Mouse (Mus musculus): Measurements from ENCODE around the gene Dab1.

Dab1 gene

DNA sequence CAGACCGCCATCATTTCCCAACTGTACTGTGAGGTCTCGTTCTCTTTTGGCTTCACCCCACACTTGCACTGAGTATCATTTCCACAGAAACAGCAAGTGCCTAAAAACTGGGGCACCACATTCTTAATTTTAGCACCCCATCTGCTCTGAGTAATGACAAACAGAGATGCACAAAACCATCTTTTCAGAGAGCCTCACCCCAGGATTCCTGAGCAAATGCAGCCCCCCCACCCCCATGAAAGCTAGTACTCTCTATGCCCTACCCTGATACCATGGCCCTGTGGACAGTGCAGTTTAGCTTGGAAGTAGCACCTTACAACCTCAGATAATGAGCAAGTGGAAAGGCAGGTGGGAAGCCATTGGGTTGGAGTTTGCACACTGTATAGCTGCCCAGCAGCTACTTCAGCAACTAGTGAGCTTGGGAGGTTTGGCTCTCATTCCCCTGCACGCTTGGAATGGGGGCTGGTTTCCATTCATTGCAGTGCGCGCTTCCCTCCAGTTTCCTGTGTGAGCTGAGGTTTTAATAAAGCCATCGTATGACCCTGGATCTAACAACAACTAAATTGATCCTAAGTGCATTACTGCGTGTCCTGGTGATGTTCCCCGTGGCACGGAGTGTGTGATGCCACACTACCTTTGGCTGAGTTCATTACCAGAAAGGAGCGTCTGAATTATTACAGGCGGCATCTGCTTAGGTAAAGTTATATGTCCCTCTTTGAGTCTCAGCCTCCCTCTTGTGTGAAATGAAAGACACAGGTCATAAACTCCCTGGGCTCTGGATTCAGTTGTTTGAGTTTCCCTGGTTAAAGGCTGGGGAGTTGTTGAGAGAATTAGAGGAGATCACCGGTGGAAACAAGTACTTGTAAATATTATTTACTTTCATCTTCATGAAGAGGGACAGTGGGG is 842.2 kb downstream of the Dab1 start:
- DNase-seq, result peak; percentile 31 to 54

DNA sequence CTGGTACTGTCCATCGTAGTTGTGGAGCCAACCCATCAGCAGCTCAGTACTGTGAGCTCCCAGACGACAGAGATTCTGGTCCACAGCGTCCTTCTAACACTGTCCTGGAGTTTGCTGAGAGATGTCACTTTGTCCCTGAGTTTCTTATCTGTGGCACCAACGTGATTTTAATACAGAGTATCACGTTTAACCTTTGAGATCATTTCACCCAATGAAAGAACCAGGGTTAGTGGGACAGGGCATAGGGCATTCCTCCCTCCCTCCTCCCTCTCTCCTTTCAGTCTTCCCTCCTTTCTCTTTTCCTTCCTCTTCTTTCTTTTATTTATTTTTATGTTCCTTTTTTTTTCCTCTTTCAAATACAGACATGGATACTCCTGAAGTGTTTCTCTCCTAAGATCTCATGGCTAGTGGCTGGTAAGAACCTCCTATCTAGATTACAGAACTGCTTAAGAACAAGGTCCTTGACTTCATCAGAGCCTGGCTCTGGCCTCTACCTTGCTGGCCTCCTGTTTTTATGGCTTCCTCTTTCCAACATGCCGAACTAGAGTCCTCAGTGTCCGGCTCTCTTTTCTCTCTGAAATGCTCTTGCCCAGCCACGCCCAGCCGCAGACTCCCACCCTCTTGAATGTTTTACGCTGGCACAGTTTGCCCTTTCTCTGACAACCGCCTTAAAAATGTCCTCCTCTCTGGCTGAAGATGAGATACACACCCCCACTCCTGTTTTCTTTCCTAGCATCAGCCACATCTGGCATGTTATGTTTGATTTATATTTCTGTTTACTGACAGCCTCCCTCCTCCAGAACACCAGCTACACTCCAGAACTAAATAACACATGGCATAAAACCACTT is 844.0 kb downstream of the Dab1 start:
- no peak for DNase-seq

DNA sequence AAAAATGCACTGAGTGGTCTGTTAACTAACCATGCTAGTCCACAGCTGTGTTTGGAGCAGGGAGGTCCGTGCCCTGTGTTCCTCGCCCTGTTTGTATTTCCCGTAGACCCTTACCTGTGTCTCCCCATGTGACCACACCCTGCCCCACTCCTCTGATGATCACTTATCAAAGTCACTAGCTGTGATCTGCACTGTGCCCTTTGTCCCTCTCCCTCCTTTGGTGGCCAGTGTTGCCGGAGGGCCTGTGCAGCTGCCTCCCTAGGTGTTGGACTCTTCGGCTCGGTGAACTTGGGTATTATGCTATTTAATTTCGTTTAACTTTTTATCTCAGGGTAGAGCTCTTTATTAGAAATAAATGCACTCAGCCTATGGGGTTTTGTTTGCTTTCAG is 844.6 kb downstream of the Dab1 start:
- no peak for DNase-seq

DNA sequence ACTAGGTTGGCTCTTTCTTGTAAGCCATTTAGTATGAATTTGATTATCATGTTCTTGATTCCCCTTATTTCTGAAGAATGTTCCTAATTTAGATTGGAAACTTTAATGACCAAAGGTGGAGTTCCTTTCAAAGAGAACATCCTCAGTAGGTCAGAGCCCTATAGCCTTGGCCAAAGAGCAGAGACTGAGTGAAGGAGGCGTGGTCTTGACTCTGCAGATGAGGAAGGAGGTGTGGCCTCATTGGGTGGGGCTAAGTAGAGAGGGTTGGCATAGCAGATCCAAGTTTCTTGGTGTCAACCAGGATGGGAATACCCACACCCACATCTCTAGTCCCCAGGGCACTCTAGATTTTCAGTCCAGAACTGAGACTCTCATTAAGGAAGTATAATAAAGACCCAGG is 846.4 kb downstream of the Dab1 start:
- DNase-seq, result no peak

DNA sequence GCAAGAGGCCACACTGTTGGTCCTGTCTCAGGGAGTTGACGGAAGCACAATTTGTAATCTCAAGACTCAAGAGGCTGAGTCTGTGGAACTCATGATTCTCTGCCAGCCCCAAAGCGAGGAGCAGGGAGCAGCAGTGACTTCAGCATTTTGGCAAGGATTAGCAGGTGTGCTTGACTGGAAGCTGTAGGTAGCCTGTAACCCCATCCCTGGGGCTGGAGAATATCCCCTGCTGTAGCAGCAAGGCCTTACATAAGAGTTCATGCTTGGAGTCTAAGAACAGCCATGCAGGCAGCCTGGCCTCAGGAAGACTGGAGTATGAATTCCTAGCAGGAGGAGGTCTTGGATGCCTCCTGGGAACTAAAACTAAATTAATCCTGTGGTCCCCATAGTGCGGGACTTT is 849.5 kb downstream of the Dab1 start:
- peak; percentile 57 to 63 for DNase-seq

DNA sequence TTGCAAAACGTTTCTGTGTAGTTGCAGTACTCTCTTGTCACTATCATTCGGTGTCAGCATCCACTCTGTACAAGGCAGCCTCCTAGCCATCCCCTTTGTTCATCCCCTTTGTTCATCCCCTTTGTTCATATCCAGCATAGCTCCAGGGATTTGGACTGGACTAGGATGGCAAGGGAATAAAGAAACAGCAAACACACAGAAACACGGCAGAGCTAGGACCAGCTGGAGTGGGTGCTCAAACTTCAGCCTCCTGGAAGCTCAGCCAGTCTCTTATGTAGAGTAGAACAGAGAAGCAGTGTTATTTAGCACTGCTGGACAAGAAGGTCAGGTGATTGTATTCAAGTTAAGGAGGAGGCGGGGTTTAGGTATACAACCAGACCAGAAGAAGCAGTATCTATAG is 853.8 kb downstream of the Dab1 start:
- no peak for DNase-seq

DNA sequence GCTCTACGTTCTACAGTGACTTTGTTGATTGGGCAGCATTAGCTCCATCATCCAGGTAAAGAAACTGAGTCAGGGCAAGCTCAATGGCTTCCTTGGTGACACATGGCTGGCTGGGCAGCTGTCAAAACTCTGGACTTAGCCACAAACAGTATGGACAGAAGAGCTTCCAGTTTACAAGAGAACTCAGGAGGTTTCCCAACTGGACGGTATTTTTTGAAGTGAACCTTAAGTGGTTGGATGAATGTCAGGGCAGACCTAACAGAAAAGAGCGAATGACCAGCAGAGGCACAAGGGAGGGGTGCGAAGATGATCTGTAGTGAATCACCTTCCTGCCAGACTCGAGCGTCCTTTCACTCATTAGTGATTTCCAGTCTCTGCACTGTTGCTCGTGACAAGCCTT is 857.7 kb downstream of the Dab1 start:
- no peak for DNase-seq

DNA sequence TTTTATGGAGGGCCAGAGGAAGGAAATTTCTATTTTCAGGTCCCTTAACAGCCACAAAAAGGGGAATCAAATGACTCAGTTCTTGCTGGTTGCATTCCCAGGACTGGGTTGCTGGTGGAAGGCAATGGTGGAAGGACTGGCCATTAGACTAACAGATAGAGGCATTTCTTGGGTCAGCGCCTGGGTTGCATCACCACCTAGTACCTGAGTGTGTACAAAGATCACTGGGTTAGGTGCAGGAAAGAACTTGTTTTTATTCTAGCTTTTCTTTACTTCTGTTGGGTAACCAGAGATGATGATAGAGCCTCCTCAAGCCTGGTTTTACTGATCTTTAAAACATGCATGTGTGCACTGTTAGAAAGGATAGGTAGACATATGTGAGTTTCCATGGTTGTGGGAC is 864.8 kb downstream of the Dab1 start:
- no peak for DNase-seq

DNA sequence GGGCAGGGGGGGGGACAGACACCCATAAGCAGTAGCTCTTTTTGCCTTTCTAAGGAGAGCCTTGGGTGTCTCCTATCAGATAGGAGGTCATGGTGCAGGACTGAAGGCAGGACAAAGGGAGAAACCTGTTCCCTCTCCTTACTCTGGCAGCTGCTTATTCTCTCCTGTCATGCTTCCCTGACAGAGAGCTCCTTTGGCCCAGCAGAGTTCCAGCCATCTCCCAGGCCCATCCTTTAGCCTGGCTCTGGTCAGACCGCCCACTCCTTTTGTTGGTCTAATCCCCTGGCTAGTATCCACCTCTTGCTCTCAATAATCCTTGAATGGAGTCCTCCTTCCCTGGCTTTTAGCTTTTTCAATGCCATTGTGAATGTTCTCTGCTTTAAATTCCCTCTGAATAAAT is 878.1 kb downstream of the Dab1 start:
- no peak for DNase-seq

DNA sequence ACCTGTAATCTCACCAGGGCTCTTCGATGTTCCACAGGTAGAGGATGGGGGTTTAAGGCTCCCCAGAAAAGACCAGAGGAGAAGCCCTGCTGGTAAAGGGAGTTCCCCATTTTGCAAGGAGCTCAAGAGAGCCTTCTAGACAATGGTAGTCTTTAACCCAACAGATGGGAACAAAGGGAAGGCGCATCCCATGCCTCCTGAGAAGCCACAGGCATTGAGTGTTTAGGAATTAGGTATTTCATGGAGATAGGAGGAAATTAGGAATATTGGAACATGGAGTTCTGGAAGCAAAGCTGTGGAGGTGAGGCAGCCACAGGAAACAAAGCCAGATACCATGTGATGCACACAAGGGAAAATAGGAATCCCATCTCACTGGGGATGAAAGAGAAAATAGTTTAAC is 881.0 kb downstream of the Dab1 start:
- no peak for DNase-seq

DNA sequence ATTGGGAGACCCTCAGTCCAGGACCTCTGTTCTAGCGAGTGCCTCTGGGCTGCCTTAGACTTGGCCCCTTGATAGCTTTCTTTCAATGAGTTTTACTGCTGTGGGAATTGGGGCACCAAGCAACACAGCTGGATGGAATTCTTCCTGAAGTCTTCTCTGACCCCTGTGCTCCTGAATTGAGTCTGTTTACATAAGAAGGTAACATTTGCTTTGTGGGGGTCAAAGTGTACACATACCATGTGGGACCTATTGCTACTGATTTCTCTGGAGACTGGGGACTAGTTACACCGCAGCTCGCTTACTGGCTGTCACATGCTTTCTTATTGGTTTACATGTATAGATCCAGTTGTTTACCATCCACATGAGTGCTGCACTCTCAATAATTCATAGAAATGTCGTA is 881.5 kb downstream of the Dab1 start:
- no peak for DNase-seq

DNA sequence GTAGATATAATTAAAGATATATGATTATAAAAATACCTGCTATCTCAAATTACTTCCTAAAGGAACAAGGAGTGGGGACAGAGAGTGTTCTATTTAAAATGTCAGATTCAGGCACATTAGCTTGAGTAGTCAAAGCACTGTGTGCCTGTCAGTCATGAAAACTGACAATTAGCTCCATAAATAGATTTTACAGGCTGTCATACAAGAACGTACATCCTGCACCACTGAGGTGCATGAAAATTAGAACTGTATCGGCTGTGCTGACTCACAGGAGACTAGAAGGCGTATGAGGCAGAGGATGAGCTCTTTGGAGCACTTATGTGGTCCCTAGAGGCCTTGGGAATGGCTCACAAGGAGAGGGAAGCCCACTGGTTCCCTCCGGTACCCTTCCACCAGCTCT is 882.1 kb downstream of the Dab1 start:
- no peak for DNase-seq

DNA sequence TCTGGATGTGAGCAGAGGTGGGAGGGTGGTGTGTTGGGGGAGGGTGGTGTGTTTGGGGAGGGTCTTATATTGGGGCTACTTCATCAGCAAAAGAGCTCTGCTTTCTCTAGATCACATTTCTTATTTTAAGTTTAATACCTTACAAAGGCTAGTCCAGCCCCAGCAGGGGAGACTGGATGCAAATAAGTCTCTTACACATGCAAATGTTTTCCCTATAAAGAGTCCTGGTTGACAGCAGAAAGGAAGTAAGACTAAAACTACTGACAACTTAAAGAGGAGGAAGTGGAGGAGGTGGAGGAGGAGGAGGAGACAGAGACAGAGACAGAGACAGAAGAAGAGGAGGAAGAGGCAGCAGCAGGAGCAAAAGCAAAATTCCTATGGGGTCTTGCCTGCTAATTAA is 885.8 kb downstream of the Dab1 start:
- no peak for DNase-seq

DNA sequence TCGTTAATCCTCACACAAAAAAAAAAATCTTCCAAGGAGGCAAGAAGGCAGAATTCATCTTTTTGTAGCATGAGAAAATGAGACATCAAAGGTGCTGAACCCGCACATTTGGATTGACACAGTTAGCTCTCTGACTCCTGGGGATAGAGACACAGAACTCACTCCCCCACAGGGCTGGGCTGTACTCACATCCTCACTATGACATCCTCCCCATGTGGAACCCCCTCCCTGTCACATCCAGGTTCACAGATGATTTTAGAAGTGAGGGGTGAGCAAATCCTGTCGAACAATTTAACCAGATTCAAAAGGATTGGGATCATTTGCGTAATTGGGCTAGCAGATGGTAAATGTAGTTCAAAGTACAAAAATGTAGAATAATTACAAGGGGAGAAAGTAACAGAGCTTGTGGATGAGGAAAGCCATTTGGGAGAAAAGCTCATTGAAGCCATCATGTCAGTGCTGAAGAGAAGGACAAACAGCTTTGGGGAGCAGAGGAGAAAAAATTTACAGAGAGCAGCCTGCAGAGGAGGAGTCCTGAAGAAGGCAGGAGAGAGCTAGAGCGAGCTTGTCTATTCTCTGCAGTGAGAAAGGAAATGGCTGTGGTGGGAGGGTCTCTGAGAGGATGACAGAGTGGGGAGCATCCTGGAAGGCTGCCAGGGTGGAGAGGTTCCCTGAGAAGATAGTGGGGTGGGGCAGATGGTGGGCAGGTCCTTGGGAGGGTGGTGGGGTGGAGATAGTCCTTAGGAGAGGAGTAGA is 890.2 kb downstream of the Dab1 start:
- DNase-seq, result no peak

DNA sequence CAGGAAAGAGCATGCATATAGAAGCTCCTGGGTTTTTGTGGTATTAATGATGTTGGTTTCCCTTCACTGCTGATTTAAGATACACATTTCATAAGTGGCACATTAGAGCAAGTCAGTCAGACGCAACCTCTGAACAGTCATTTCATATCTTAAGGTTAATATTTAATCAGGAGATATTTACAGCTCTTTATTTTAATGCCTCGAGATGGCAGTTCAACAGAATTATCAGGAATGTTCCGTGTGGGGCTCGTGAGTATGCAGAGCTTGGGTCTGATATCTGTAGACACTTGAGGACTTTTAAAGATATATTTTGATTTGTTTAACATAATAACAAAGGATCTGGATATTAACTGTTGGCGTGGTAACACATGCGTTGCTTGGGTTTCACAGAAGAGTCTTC is 892.7 kb downstream of the Dab1 start:
- no peak for DNase-seq

DNA sequence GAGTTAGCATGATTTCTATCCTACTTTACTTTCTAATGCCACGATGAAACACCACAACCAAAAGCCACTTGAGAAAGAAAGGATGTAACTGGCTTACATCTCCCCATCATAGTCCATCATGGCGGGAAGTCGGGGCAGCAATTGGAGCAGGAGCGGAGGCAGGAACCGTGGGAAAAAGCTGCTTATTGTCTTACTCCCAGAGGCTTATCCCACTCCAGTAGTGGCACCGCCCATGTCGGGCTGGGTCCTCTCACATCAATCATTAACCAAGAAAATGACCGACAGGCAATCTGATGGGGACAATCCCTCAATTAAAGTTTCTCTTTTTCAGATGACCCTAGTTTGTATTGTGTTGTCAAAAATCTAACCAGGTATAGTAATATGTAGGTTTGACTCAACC is 893.4 kb downstream of the Dab1 start:
- DNase-seq, result no peak

DNA sequence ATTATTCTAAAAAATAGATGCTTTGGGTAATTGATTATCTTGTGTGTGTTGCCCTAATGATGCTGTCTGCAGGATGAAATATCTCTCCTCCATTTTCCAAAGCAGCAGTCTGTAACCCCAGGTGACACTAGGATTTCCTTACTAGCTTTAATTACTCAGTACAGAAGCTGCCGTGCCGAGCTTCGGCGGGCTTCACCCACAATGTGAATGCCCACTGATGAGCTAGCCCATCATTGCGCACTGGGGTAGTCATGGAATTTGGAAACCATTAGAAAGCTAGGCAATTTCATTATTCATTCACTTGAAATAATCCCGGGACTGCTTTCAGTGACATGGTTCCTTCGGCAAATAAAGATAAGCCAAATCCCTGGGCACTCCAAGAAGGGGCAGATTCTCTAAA is 894.5 kb downstream of the Dab1 start:
- no peak for DNase-seq

DNA sequence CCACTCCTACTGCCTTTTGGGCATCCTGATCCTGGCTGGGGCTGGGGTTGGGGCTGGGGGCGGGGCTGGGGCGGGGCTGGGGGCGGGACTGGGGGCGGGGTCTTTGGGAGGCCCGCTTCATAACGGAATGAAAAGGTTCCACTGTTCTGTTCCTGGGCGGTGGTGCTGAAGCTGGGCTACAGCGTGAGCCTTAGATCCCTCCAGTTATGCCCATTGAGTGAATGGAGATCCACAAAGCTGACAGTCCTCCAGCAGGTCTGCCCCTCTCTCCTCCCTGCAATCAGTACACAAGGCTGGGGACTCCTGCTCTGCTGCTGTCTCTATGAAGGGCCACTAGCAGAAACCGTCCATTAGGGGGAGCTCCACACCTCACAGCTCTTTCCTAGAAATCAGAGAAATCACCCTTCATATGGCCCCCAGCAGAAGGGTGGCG is 895.4 kb downstream of the Dab1 start:
- DNase-seq, result peak; percentile 36 to 38

DNA sequence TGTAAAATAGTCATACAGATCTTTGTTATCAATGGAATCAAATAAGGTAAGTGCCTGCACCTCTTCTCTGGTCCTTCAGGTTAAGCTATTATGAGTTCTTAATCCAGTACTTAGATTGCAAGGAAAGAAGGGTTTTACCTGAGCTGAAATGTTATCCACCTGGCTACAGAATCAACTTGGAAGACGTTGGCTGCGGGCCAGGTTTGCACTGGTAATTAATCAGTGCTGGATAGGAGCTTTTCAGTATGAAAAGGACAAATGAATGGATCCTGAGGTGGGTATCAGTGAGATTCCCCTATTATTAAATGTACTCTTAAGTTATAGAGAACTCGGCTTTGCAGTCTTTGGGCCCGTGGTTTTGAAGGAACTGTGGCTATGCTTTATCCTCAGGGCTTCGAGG is 896.5 kb downstream of the Dab1 start:
- peak; percentile 31 to 36 for DNase-seq

DNA sequence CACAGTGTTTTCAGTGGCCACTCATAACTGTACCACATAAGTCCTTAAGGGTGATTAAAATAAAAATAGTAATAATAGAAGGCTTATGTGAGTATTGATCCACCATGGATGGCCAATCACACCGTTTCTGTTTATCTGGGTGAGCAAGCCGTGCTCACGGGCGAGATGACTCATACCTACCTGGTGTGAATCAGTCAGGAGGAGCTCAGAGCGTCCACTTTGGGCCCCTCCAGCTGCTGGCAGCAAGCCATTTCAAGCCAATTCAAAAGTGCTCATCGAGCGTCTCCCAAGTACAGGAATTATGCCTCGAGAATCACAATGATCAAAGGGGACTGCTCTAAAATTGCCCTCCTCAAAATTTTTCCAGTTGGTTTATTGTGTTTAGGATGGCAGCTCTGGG is 903.2 kb downstream of the Dab1 start:
- DNase-seq, result peak in 1 of 2 experiments; percentile 32

DNA sequence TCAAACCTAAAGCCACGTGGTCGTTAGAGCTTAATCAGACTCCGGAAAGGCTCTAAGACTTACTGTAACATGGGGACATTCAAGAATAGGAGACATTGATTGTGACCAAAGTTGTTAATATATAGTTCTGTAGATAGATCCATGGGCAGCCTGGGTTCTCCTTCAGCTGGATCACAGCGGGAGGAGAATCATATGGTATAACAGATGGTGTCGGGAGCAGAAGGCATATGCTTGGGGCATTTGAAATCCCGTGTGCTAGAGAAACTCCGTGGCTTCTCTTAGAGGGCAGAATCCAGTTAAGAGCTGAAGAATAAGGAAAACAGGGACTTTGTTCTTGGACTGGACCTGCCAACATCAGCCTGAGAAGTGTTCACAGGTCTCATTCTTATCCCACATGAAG is 904.6 kb downstream of the Dab1 start:
- peak; percentile 40 to 57 for DNase-seq

DNA sequence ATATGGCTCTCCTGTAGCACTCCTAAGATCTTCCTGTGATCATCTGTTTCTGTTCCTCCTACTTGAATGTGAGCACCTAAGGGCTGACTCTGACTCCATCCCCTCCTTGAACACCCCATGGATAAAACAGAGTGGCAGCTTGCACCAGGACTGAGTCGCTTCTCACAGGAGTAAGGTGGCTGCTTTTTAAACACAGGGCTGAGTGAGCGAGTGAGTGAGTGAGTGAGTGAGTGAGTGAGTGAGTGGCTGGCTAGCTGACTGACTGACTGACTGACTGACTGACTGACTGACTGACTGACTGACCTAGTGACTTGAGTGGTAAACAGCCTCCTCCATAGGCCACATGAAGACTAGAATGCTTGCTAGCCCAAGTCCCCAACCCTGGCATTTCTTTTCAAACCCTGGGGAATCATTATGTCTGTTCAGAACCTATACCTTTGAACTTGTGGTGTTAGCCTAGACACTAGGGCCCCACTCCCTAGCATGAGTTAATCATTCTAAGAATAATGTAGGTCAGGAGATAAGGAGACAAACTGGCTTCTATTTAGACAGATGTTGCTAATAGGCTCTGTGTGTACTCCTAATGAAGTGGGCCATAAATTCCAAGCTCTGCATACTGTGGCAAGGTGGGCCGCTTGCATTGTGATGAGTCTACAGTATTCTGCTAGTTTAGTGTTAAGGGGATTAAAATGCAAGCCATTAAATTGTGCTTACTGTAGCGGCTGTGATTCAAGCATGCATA is 910.9 kb downstream of the Dab1 start:
- DNase-seq, result no peak

DNA sequence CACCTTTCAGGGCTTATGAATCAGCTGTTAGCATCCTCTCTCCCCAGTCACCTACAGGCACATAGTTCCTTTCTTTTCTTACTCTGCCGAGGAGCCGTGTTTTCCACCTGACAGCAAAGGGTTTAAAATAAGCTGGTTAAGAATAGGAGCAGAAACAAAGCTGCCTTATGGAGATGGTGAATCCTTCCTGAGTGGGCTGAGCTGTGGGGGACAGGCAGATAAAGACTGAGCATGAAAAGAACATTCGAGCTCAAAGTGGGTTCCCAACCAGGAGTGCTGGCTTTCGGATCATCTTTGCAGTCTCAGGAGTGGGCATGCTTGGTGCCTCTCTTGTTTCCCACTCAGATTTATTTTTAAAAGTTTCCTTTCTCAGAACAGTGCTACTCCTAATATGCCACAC is 913.7 kb downstream of the Dab1 start:
- no peak for DNase-seq

Measured in cerebellum, postnatal 36 days (tissue).